Mouse (Mus musculus) cerebellum, adult 8-10 months (tissue): ENCODE measurements around the gene Rnf149.

Experiments used
- DNase-seq: peaks from one replicate; pipeline ENCODE4 v3.0.0; 2022

The Rnf149 gene

GRCm38 (mm10) chr1:39575778-39576375 is 1.3 kb downstream of the Rnf149 start:
- DNase-seq, result no peak

- DNase-seq, result no peak
Measured at GRCm38 (mm10) chr1:39573890-39574289, 3.3 kb downstream of the Rnf149 start.

- DNase-seq, result no peak
Measured at GRCm38 (mm10) chr1:39571653-39572052, 5.6 kb downstream of the Rnf149 start.

GRCm38 (mm10) chr1:39568079-39568478 is 9.1 kb downstream of the Rnf149 start:
- DNase-seq, result no peak

- no peak for DNase-seq
Measured at GRCm38 (mm10) chr1:39564603-39565002, 12.6 kb downstream of the Rnf149 start.

- no peak for DNase-seq
Measured at GRCm38 (mm10) chr1:39563161-39563560, 14.0 kb downstream of the Rnf149 start.

GRCm38 (mm10) chr1:39561920-39562319 is 15.3 kb downstream of the Rnf149 start:
- DNase-seq, result no peak

- DNase-seq, result no peak
Measured at GRCm38 (mm10) chr1:39559009-39559408, 18.2 kb downstream of the Rnf149 start.

GRCm38 (mm10) chr1:39555556-39556415 is 21.4 kb downstream of the Rnf149 start:
- DNase-seq, result no peak

GRCm38 (mm10) chr1:39549831-39550230 is 27.4 kb downstream of the Rnf149 start:
- DNase-seq, result no peak

- DNase-seq, result no peak
Measured at GRCm38 (mm10) chr1:39547238-39547637, 30.0 kb downstream of the Rnf149 start.

- DNase-seq, result no peak
Measured at GRCm38 (mm10) chr1:39546160-39546866, 30.9 kb downstream of the Rnf149 start.

- DNase-seq, result no peak
Measured at GRCm38 (mm10) chr1:39545589-39545988, 31.6 kb downstream of the Rnf149 start.

GRCm38 (mm10) chr1:39540592-39540991 is 36.6 kb downstream of the Rnf149 start:
- DNase-seq, result no peak

GRCm38 (mm10) chr1:39537631-39538380 is 39.4 kb downstream of the Rnf149 start:
- DNase-seq, result no peak

GRCm38 (mm10) chr1:39536701-39537100 is 40.5 kb downstream of the Rnf149 start:
- DNase-seq, result no peak

- DNase-seq, result peak; percentile 99
Measured at GRCm38 (mm10) chr1:39535515-39536311, 41.5 kb downstream of the Rnf149 start.

- DNase-seq, result no peak
Measured at GRCm38 (mm10) chr1:39534831-39535230, 42.4 kb downstream of the Rnf149 start, which contains the start of gene Cnot11. TSS of gene Cnot11 (plus strand) at chr1:39534992.

- no peak for DNase-seq
Measured at GRCm38 (mm10) chr1:39533917-39534316, 43.3 kb downstream of the Rnf149 start.

- no peak for DNase-seq
Measured at GRCm38 (mm10) chr1:39531036-39531435, 46.2 kb downstream of the Rnf149 start.

- peak; percentile 83 for DNase-seq
Measured at GRCm38 (mm10) chr1:39530258-39530943, 46.8 kb downstream of the Rnf149 start.
